Mouse (Mus musculus) brain, adult 2 months (tissue): ENCODE measurements at regions not wholly inside any gene's neighbourhood (a gene's known extent, or its start where the extent isn't known, plus 50 kb on each side); places are given as distances from the start of the nearest gene placed in this dataset.
"Not testable (repeated sequence)": the region's sequence is repeated elsewhere in the genome, so short reads cannot be mapped to it uniquely, and the experiment has no call there.

ENCODE experiments used
- DNase-seq: peaks from one replicate; pipeline ENCODE4 v3.0.0; 2011; ENCODE audit warnings: low read depth, low spot score

- no peak for DNase-seq
Observed at GRCm38 (mm10) chr14:92622953-92623352, 1267.5 kb downstream of the Pcdh9 start.

DNA sequence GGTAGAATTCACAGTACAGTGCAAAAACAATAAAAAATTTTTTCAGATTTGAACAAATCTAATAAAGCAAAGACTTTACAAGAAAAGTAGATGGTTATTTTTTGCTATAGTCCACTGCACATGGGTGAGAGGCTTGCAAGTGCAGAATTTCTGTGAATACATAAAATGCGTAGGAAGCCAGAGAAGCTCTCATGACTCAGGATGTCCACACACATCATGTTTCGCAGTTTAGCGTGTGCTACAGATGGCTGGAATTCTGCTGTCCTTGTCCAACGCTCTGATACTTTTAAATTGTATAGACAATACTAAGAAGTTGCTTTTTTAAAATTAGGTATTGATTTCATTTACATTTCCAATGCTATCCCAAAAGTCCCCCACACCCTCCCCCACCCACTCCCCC is 1274.9 kb downstream of the Pcdh9 start:
- peak; percentile 69 for DNase-seq

DNA sequence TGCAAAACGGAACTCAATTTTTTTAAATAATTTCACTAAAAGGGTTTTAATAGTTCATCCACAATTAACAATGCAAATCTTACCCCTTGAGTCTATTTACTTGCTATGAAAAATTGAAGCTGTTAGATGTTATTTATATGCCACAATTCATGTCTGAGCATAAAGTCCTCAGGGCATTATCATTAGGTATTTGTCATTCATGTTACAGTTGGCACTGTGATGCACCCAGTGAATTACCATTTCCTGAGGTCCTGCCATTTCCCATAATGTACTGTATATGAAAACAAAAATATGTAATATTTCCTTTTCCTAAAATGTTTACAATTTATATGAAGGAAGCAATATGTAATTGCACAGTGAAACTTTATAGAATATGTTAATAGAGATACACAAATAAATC is 1296.8 kb downstream of the Pcdh9 start:
- DNase-seq: no peak

- peak; percentile 5 for DNase-seq
Observed at GRCm38 (mm10) chr14:92591592-92592198, 1298.8 kb downstream of the Pcdh9 start.

DNA sequence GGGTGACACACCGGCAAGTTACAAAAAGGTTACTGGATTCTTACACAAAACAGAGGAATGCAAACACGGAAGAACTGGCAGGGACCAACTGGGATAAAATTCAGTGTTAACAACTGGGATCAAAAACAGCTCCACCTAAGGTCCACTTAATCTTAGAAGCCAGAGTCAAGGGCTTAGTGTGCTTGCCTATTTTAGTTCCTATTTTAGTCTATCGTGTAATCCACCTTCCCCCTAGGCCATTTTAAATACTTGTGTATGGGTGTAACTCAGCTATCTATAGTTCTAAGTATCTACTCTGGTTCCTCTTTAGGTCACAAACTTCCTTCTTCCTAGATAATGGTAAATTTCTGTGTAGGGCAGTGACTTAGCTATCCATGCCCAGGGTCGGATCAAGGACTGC is 1302.2 kb downstream of the Pcdh9 start:
- not testable (repeated sequence) for DNase-seq

DNA sequence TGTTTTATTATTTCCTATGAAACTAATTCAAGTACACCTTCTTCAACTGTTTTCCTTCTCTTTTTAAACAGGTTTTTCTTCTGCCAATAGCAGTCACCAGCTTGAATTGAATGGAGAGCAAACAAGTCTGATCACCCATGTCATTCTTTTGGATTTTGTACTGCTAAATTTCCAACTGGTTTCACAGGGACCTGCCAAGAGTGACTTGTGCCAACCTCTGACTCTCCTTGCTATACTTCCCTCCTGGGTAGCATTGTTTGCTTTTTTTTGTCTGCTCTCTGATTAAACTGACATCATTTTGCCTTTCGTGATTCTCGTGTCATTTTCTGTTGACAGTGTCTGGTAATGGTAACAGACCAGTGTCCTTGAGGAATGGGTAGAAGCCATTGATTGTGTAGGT is 1323.5 kb downstream of the Pcdh9 start:
- no peak for DNase-seq
